Mouse (Mus musculus) heart, adult 18-20 months (tissue): Measurements from ENCODE around the gene Pla2g10. TPM values are rescaled to one million over a fixed set of nuclear protein-coding genes. Genes with fewer than 3 reads are reported as not detected.

ENCODE experiments used
- total RNA-seq, 2 experiments: library from RNA; stranded (reverse); gene quantifications; 2 replicates each; pipeline ENCODE4 v1.2.3; 2021

Pla2g10 gene
- total RNA-seq, 2 experiments from 2014 or later, result not detected

Other genes with a start within 250 kb of the Pla2g10 start
- 10 to 100 TPM in 1 of 2 experiments, 1 to 10 TPM in 1; 9.0 to 10.1 TPM for gene Parn, start 62.8 kb downstream of the Pla2g10 start, total RNA-seq
- gene Bfar, start 59.1 kb downstream of the Pla2g10 start, total RNA-seq, result 10 to 100 TPM; 46.5 to 47.0 TPM
- 1 to 10 TPM; 2.5 to 3.8 TPM for gene 3110001I22Rik, start 59.1 kb downstream of the Pla2g10 start, total RNA-seq
- 10 to 100 TPM; 40.7 to 40.9 TPM for gene Rrn3, start 49.7 kb upstream of the Pla2g10 start, total RNA-seq
- 10 to 100 TPM; 44.7 to 47.2 TPM for gene Ntan1, start 87.9 kb upstream of the Pla2g10 start, total RNA-seq
- 10 to 100 TPM; 75.0 to 77.9 TPM for gene Pdxdc1, start 172.1 kb upstream of the Pla2g10 start, total RNA-seq
- gene Mpv17l, start 172.2 kb upstream of the Pla2g10 start, total RNA-seq, result 1 to 10 TPM; 1.5 to 1.8 TPM